Mouse (Mus musculus) cerebellum, adult 11-12 months (tissue): ENCODE results near the gene Plcd3.

Experiments used
- DNase-seq: peaks from one replicate; pipeline ENCODE4 v3.0.0; 2022

Plcd3 gene

GRCm38 (mm10) chr11:103096979-103097894 is 4.2 kb downstream of the Plcd3 start:
- peak; percentile 35 for DNase-seq

DNA sequence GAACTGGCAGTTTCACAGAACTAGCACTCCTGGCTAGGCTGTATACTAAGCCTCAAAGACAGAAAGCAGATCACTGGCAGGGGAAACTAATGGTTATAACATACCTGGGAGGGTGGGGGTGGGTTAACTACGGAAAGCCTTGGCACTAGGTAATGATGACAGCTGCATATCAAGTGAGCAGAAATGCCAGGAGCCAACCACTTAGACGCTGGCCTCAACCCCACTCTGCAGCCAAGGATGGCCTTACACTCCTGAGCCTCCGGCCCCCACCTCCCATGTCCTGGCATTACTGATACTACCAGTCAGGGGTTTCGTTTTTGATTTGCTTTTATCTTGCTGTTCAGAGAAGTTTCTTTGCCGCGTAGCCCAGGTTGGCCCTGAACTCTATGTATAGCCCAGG is 5.7 kb downstream of the Plcd3 start:
- DNase-seq: peak; percentile 12

- DNase-seq: peak; percentile 14
These were observed 6.3 kb downstream of the Plcd3 start for GRCm38 (mm10) chr11:103095107-103095670.

GRCm38 (mm10) chr11:103093862-103094833 is 7.3 kb downstream of the Plcd3 start:
- peak; percentile 9 for DNase-seq

- peak; percentile 19 for DNase-seq
These were observed 8.2 kb downstream of the Plcd3 start for GRCm38 (mm10) chr11:103093306-103093705.

DNA sequence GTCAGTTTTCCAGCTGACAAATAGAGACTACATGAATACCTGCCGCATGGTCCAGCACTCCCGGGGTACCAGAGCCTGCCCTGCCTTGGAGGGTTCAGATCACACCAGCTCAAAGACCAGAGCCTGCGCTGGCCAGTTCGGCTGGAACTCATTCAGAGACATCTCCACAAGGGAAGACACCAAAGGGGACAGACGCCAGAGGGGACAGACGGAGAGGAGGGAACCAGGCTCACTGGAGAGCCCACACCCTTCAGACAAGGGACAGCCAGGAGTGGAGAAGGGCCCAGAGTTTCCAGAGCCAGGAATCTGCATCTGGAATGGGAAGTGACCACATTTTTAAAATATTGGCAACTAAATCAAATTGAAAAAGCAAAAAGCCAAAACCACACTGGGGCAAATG is 19.8 kb downstream of the Plcd3 start:
- no peak for DNase-seq

DNA sequence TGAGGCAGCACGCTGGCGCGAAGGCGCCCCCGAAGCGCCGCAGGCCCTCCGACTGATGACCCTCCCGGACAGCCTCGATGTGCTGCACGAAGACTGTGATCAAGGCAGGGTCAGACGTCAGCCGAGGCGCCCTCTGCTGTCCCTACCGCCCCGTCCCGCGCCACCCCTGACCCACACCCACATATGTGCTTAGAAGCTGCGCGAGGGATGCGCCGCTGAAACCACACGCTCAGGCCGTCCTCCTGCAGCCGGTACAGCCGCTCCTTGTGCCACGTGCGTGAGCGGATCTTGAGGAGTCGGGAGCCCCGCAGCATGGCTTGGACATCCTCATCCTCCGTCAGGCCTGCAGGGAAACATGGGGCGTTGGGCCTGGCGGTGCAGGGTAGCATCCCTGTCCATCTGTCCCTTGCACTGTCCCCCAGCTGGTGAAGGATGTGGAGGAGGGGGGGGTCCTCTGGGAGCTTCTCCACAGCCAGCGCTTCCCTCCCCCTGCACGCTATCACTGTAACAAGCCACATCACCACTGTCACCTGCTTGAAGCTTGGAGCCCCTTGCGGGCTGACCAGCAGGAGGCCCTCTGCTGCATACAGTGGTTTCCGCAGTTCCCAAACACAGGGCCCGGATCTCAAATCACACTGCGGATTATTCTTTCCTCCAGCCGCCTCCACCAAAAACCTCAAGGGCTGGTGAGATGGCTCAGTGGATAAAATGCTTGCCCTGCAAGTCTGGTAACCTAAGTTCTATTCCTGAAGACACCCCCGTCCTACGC is 21.0 kb downstream of the Plcd3 start:
- DNase-seq: peak; percentile 21

DNA sequence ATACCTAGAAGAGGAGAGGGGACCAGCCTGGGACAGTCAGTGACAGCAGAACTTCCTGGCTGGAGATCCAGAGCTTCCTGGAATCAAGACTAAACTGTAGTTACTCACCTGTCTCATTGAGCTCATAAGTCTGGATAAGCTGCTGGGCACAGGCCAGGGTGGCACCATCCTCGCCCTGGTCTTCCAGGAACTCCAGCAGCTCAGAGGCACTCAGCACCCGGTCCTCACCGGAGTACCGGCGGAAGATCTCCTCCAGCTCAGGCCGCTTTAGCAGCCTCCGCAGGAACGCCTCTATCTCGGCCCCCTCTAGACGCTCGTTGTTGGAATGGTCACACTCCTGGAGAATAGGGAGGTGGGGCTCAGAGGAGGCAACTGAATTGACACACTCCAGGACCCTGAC is 23.3 kb downstream of the Plcd3 start:
- peak; percentile 16 for DNase-seq

- DNase-seq: no peak
These were observed 24.9 kb downstream of the Plcd3 start for GRCm38 (mm10) chr11:103076581-103076980.

GRCm38 (mm10) chr11:103076010-103076409 is 25.4 kb downstream of the Plcd3 start:
- DNase-seq: peak; percentile 80

DNA sequence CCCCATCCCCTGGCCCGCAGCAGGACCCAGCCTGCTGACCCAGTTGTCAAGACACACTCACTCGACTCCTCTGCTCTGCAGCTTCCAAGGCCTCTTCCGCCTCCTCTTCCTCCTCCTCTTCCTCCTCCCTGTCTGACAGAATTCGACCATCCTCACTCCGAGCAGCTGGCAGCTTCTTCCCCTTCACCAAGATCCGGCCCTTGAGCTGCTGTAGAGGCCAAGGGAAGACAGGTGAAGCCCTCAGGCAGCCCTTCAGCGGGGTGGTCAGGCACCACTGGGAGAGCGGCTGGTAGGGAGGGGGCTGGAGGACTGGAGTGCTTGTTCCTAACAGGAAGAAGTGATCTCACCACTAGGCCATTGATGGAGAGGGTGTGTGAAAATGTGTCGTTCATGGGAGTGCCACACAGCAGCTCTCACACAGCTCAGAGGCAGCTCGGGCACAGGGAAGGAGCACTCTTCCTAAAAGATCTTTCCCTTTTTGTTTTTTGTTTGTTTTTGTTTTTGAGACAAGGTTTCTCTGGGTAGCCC is 26.6 kb downstream of the Plcd3 start:
- DNase-seq: no peak

GRCm38 (mm10) chr11:103074121-103074650 is 27.3 kb downstream of the Plcd3 start:
- DNase-seq: no peak

DNA sequence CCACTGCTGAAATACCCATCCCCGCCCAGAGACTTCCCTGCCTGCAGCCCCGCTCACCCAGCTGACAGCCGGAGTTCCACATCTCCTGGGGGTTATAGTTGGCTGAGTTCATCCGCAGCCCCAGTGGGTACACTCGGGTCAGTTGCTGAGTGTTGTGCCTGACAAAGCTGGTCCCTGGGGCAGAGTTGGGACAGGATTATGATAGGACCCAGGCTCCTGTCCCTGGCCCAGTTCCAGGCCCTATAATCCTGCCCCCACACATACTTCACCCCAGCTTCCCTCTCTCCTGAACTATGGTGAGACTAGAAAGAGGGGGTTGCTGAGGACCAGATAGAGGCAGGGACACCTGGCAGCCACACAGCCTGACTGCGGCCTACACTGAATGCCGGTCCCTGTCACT is 27.8 kb downstream of the Plcd3 start:
- DNase-seq: peak; percentile 8

- DNase-seq: peak; percentile 15
These were observed 31.1 kb downstream of the Plcd3 start for GRCm38 (mm10) chr11:103070322-103070880.

DNA sequence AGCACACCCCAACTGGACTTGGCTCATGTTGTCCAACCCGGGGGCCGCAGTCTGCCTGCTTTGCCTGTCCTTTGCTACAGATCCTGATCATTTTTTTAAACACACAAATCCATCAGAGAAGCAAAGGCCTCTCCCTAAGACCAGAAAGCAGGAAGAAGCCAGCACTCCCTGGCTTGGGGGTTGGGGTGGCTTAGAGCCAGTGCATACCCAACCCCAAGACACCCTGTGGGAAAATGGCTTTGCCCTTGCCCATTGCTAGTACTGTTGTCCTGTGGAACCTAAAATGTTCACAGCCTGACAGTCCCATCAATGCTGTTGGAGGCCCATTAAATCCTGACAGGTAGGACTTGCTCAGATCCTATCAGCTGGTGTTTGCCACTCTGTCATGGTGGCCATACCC is 31.7 kb downstream of the Plcd3 start:
- DNase-seq: peak; percentile 6

DNA sequence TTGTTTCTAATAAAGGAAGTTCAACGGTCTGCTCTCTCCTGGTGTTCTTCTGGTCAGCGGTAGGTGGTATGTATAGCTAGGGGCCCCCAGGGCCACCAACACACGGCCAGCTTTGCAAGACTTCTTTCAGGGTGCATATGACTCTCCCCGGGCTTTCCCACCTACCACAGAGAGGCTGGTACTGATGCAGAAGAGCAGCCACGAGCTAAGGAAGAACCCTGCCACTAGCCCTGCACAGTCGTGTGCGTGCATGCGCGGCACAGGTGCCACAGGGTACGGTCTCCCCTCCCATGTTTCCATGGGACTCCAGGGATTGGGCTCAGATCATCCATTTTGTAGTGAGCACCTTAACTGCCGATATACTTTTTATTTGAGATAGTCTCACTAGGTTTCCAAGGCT is 32.6 kb downstream of the Plcd3 start:
- DNase-seq: peak; percentile 1

DNA sequence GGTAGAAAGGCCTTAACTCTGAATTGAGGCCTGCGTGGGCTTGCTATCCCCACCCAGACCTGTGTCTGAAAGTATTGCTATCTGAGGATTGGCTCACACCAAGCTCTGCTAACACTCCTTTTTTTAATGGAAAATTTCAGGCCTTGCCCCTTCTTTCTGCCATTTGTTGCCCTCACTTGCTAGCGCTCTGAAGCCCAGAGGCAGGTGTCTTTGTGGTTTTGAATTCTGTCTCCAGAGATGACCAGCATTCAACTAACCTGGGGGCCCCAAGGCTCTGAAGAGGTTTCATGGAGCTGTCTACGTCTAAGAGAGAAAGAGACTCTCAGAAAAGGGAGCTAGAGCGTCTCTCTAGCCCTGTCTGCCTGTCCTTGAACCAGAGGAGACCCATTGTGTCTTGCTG is 33.2 kb downstream of the Plcd3 start:
- no peak for DNase-seq

DNA sequence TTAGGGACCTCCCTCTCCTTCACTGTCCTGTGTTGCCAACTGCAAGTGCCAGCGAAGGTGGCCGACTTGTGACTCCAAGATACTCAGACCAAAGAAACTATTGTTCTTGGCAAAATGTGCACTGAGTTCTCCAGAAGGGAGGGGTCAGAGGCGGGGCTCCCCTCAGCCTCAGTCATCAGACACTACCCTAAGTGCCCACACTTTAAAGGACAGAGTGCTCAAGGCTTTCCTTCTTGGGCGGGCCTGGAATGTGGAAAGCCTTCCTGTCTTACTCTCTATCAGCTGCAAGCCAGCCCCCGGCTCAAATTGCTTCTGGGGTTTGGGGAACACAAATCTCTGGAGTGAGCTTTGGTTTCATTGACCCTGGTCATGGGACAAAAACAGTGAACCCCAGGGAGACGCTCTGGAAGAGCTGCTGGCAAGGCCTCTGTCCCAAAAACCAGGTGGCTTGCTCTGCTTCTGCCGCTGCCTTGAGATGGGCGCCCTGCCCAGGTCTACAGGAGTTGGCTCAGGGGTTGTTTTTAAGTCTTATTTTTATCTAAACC is 33.9 kb downstream of the Plcd3 start:
- DNase-seq: no peak

GRCm38 (mm10) chr11:103067051-103067361 is 34.5 kb downstream of the Plcd3 start:
- DNase-seq: no peak

GRCm38 (mm10) chr11:103066191-103067050 is 35.0 kb downstream of the Plcd3 start:
- DNase-seq: no peak
